Mouse (Mus musculus) forebrain, embryonic 11.5 days (tissue): ENCODE data around the gene Galnt6. TPM values are rescaled to one million over a fixed set of nuclear protein-coding genes. Genes with fewer than 3 reads are reported as not detected.

Experiments used
- ATAC-seq: fragments of 200-750 bp; cut with Nextera tagmentation; replicated peaks from 2 replicates; pipeline ENCODE4 v1.8.0; 2017; ENCODE audit warnings: moderate TSS enrichment; ENCODE audit not compliant: low FRiP score
- DNase-seq: peaks from one replicate; pipeline ENCODE4 v3.0.0-alpha.2; 2017; ENCODE audit warnings: low spot score
- H3K27ac ChIP-seq: fragments of 300-500 bp; sonication (generic); 2 replicates; pipeline ENCODE4 v1.5.1; 2014; ENCODE audit warnings: low read depth, low read length
- H3K27me3 ChIP-seq: fragments of 300-500 bp; sonication (generic); 2 replicates; pipeline ENCODE4 v1.6.1; 2014; ENCODE audit warnings: mild to moderate bottlenecking, low read length, mixed read lengths; ENCODE audit not compliant: control insufficient read depth, insufficient read depth
- H3K36me3 ChIP-seq: fragments of 300-500 bp; sonication (generic); 2 replicates; pipeline ENCODE4 v1.6.1; 2014; ENCODE audit warnings: mild to moderate bottlenecking, low read length, moderate library complexity, mixed read lengths; ENCODE audit not compliant: control insufficient read depth, insufficient read depth
- H3K4me1 ChIP-seq: fragments of 300-500 bp; sonication (generic); replicated peaks from 2 replicates; pipeline ENCODE4 v1.6.1; 2014; ENCODE audit warnings: low read length, mixed read lengths; ENCODE audit not compliant: control insufficient read depth, insufficient read depth
- H3K4me2 ChIP-seq: fragments of 300-500 bp; sonication (generic); 2 replicates; pipeline ENCODE4 v1.6.1; 2014; ENCODE audit warnings: low read depth, mild to moderate bottlenecking, low read length, moderate library complexity, mixed read lengths; ENCODE audit not compliant: severe bottlenecking
- H3K4me3 ChIP-seq: fragments of 300-500 bp; sonication (generic); 2 replicates; pipeline ENCODE4 v1.5.1; 2014; ENCODE audit warnings: low read depth, low read length
- H3K9ac ChIP-seq: fragments of 300-500 bp; sonication (generic); 2 replicates; pipeline ENCODE4 v1.6.1; 2014; ENCODE audit warnings: low read length
- H3K9me3 ChIP-seq: fragments of 300-500 bp; sonication (generic); 2 replicates; pipeline ENCODE4 v1.6.1; 2016; ENCODE audit warnings: low read length, mixed read lengths; ENCODE audit not compliant: control insufficient read depth
- WGBS: fragments of 180-500 bp; shearing (Covaris S2); extraction: QIAGEN DNeasy Blood & Tissue Kit; methylation state at CpG from one replicate; pipeline ENCODE4 v1.1.7; 2014; 5-methylcytosine and 5-hydroxymethylcytosine counted together
- polyA plus RNA-seq: library from polyadenylated mRNA; unstranded; fragments of >200 nt; fragmentation: Nextera tagmentation; extraction: Ambion mirVana; gene quantifications from 2 replicates; pipeline ENCODE4 v1.2.1, GENCODE M21; 2014

Gene Galnt6
- polyA plus RNA-seq, 1 experiment from 2014 or later, result 0.20 TPM

- WGBS, result 95% methylated on average over 14 of the region's 14 CpGs
- H3K4me3 ChIP-seq, result no peak overlapping the region
- DNase-seq (no peak), ATAC-seq (no peak)
- no peak overlapping the region for H3K4me2 ChIP-seq
- H3K4me1 ChIP-seq, result no peaks in the 10 kb centered on the region
- no peak overlapping the region for H3K27ac ChIP-seq
- H3K27me3 ChIP-seq, result no peaks in the 10 kb centered on the region
- H3K9me3 ChIP-seq, result no peaks in the 10 kb centered on the region
- no peak overlapping the region for H3K9ac ChIP-seq
- H3K36me3 ChIP-seq, result no peaks in the 10 kb centered on the region
Measured at GRCm38 (mm10) chr15:100679005-100679404, 50.2 kb downstream of the Galnt6 start.

DNA sequence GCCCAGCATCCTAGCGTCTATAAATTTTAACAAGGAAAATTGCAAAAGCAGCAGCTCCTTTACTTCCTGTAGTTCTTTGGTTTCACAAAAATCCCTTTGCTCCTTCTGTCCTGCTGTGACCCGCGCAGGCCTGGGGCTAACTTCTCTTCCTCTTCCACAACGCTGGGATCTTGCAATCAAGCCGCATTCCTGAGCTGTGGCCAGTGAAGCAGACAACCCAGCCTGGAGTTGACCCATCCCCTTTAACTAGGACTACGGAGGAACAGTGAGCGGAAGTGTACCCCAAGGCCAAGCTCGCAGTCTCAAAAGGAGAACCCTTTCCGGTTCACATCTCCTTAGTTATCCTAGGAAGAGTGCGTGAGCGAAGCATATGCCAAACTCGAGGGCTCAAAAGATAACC is 50.6 kb downstream of the Galnt6 start:
- H3K4me1 ChIP-seq, result no peaks in the 10 kb centered on the region

GRCm38 (mm10) chr15:100677675-100678074 is 51.5 kb downstream of the Galnt6 start:
- Histone ChIP-seq H3K9ac (no peak overlapping the region), H3K27me3 (no peaks in the 10 kb centered on the region), H3K9me3 (no peaks in the 10 kb centered on the region), H3K4me1 (no peaks in the 10 kb centered on the region), H3K27ac (no peak overlapping the region), H3K4me2 (no peak overlapping the region), H3K36me3 (no peaks in the 10 kb centered on the region), H3K4me3 (no peak overlapping the region)
- no peak for DNase-seq
- WGBS, result 85% methylated on average over 8 of the region's 8 CpGs
- ATAC-seq, result no peak

More for the DNA sequence above, 50.6 kb downstream of the Galnt6 start:
- ATAC-seq (no peak), DNase-seq (no peak)
- WGBS, result 84% methylated on average over 12 of the region's 12 CpGs
- no peak overlapping the region for H3K9ac ChIP-seq
- no peak overlapping the region for H3K4me2 ChIP-seq
- H3K9me3 ChIP-seq, result no peaks in the 10 kb centered on the region
- H3K27me3 ChIP-seq, result no peaks in the 10 kb centered on the region
- no peak overlapping the region for H3K4me3 ChIP-seq
- no peaks in the 10 kb centered on the region for H3K36me3 ChIP-seq
- H3K27ac ChIP-seq, result no peak overlapping the region

- no peak overlapping the region for H3K4me3 ChIP-seq
- no peak overlapping the region for H3K9ac ChIP-seq
- H3K9me3 ChIP-seq, result no peaks in the 10 kb centered on the region
- ATAC-seq (no peak), DNase-seq (no peak)
- WGBS, result 77% methylated on average over 1 of the region's 1 CpGs
- no peak overlapping the region for H3K4me2 ChIP-seq
- no peaks in the 10 kb centered on the region for H3K27me3 ChIP-seq
- H3K27ac ChIP-seq, result no peak overlapping the region
- no peaks in the 10 kb centered on the region for H3K36me3 ChIP-seq
- no peaks in the 10 kb centered on the region for H3K4me1 ChIP-seq
Measured at GRCm38 (mm10) chr15:100676521-100676920, 52.7 kb downstream of the Galnt6 start.

GRCm38 (mm10) chr15:100675486-100675885 is 53.7 kb downstream of the Galnt6 start:
- DNase-seq (no peak), ATAC-seq (no peak)
- Histone ChIP-seq H3K4me1 (no peaks in the 10 kb centered on the region), H3K27ac (no peak overlapping the region), H3K9ac (no peak overlapping the region), H3K4me2 (no peak overlapping the region), H3K36me3 (no peaks in the 10 kb centered on the region), H3K4me3 (no peak overlapping the region), H3K9me3 (no peaks in the 10 kb centered on the region), H3K27me3 (no peaks in the 10 kb centered on the region)
- WGBS, result 80% methylated on average over 3 of the region's 3 CpGs

DNA sequence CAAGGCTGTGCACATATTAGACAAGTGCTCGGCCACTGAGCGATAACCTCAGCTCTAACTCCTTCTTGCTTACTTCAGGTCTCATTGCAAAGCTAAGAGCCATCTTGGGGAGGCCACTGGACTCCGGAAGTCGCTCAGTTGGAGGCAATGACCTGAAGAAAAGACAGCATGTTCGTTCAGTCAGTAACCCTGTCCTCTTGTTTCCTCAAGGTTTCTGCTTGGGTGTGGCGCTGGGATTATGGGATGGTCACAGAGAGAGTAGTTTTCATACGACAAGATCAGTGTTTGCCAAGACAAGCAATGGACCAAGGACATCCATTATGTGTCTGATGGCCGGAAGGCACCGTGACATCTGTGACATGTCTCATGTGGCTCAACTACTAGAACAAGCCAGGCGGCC is 54.6 kb downstream of the Galnt6 start:
- no peak overlapping the region for H3K4me3 ChIP-seq
- 88% methylated on average over 10 of the region's 10 CpGs for WGBS

GRCm38 (mm10) chr15:100673585-100674391 is 55.4 kb downstream of the Galnt6 start:
- no peak overlapping the region for H3K27ac ChIP-seq
- H3K4me1 ChIP-seq, result no peaks in the 10 kb centered on the region
- no peaks in the 10 kb centered on the region for H3K9me3 ChIP-seq
- no peak overlapping the region for H3K4me3 ChIP-seq
- H3K36me3 ChIP-seq, result no peaks in the 10 kb centered on the region
- no peaks in the 10 kb centered on the region for H3K27me3 ChIP-seq
- 41% methylated on average over 12 of the region's 12 CpGs for WGBS
- H3K9ac ChIP-seq, result no peak overlapping the region
- DNase-seq, result no peak
- H3K4me2 ChIP-seq, result no peak overlapping the region
- ATAC-seq, result no peak

More for the DNA sequence above, 54.6 kb downstream of the Galnt6 start:
- Histone ChIP-seq H3K9me3 (no peaks in the 10 kb centered on the region), H3K27ac (no peak overlapping the region), H3K27me3 (no peaks in the 10 kb centered on the region), H3K36me3 (no peaks in the 10 kb centered on the region), H3K4me1 (no peaks in the 10 kb centered on the region), H3K9ac (no peak overlapping the region), H3K4me2 (no peak overlapping the region)
- no peak for DNase-seq
- no peak for ATAC-seq

DNA sequence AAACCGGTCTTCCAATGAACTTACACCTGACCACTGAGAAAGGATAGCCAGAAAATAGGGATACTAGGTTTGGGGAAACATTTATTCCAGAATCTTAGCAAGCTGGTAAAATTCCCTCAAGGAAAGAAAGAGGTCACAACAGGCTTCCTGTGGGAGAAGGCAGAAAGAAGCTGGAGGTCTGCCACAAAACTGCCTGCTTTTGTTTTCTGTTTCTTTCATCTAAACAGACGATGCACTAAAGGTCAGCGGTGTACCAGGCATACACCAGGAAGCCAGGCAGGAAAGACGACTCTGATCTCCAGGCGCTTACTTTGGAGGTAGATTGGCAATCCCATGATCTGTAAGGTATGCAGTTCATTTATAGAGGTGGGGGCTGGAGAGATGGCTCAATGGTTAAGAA is 58.3 kb downstream of the Galnt6 start:
- H3K4me3 ChIP-seq, result no peak overlapping the region
- no peak overlapping the region for H3K27ac ChIP-seq
- H3K9ac ChIP-seq, result no peak overlapping the region
- H3K27me3 ChIP-seq, result no peaks in the 10 kb centered on the region
- no peaks in the 10 kb centered on the region; the same call in 1 of the 2 replicates for H3K4me1 ChIP-seq
- no peak for ATAC-seq
- 77% methylated on average over 5 of the region's 5 CpGs for whole genome bisulfite sequencing
- no peak for DNase-seq
- no peaks in the 10 kb centered on the region for H3K36me3 ChIP-seq
- no peak overlapping the region for H3K4me2 ChIP-seq
- no peaks in the 10 kb centered on the region for H3K9me3 ChIP-seq

DNA sequence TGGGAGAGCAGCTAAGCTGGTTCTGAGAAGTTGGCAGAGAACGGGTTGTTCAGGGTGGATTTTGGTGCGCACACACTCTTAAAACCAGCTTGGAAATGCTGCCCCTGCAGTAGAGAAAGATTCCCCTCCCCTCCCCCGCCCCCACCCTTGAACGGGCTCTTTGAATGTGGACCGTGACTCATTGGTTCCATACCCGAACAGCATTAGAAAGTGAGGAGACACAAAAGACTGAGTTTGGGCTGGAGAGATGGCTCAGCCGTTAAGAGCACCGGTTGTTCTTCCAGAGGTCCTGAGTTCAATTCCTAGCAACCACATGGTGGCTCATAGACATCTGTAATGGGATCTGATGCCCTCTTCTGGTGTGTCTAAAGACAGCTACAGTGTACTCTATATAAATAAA is 59.2 kb downstream of the Galnt6 start:
- no peak overlapping the region for H3K27ac ChIP-seq
- H3K4me2 ChIP-seq, result no peak overlapping the region
- no peak overlapping the region for H3K9ac ChIP-seq
- DNase-seq, result no peak
- ATAC-seq, result no peak
- 86% methylated on average over 8 of the region's 8 CpGs for WGBS
- H3K9me3 ChIP-seq, result no peaks in the 10 kb centered on the region
- H3K4me1 ChIP-seq, result no peaks in the 10 kb centered on the region; the same call in 1 of the 2 replicates
- H3K4me3 ChIP-seq, result no peak overlapping the region
- H3K27me3 ChIP-seq, result no peaks in the 10 kb centered on the region
- H3K36me3 ChIP-seq, result no peaks in the 10 kb centered on the region
